Mouse (Mus musculus) ES-Bruce4 (cell line): ENCODE results near the gene Sugt1. TPM values are rescaled to one million over a fixed set of nuclear protein-coding genes. Genes with fewer than 3 reads are reported as not detected.

Experiments
- H3K27ac ChIP-seq: 2 replicates; pipeline ENCODE4 v1.5.1; 2012; ENCODE audit warnings: low read length, inconsistent platforms; ENCODE audit not compliant: insufficient read depth
- H3K27me3 ChIP-seq: 2 replicates; pipeline ENCODE4 v1.6.1; 2012; ENCODE audit warnings: mild to moderate bottlenecking, low read length, inconsistent platforms; ENCODE audit not compliant: control insufficient read depth, poor library complexity, insufficient read depth, severe bottlenecking
- H3K36me3 ChIP-seq: 2 replicates; pipeline ENCODE4 v1.6.1; 2012; ENCODE audit warnings: inconsistent platforms, mild to moderate bottlenecking, low read length, moderate library complexity; ENCODE audit not compliant: control insufficient read depth, poor library complexity, insufficient read depth, severe bottlenecking
- H3K4me1 ChIP-seq: one replicate; pipeline ENCODE4 v1.8.1; 2011; ENCODE audit warnings: low read length; ENCODE audit not compliant: control insufficient read depth, insufficient read depth
- H3K4me3 ChIP-seq: 2 replicates; pipeline ENCODE4 v1.5.1; 2011; ENCODE audit warnings: low read depth, mild to moderate bottlenecking, low read length
- H3K9ac ChIP-seq: 2 replicates; pipeline ENCODE4 v1.6.1; 2012; ENCODE audit warnings: low read depth, mild to moderate bottlenecking, inconsistent platforms; ENCODE audit not compliant: poor library complexity, severe bottlenecking
- H3K9me3 ChIP-seq: replicated peaks from 2 replicates; pipeline ENCODE4 v1.6.1; 2012; ENCODE audit warnings: mild to moderate bottlenecking, low read length, inconsistent platforms; ENCODE audit not compliant: control insufficient read depth, poor library complexity, insufficient read depth, severe bottlenecking
- CTCF ChIP-seq: IDR thresholded peaks from one replicate; pipeline ENCODE4 v1.8.1; 2011; ENCODE audit warnings: low read depth, low read length
- EP300 ChIP-seq: IDR thresholded peaks from 2 replicates; pipeline ENCODE4 v1.6.1; 2011; ENCODE audit warnings: low read depth, low read length; ENCODE audit not compliant: insufficient read depth
- POLR2A ChIP-seq: IDR thresholded peaks from one replicate; pipeline ENCODE4 v1.8.1; 2011; ENCODE audit warnings: low read length; ENCODE audit not compliant: insufficient read depth
- polyA plus RNA-seq: library from polyadenylated mRNA; stranded (reverse); fragments of >200 nt; gene quantifications from 2 replicates; pipeline ENCODE4 v1.2.4, GENCODE M21; 2011; ENCODE audit warnings: low read depth; ENCODE audit not compliant: missing spikeins, insufficient read depth, insufficient read length

The Sugt1 gene
- polyA plus RNA-seq, 1 experiment = 265 TPM

- H3K4me1 ChIP-seq = peaks cover 4% of the 10 kb centered on the region
- peak overlapping the region; percentile 83 for H3K9ac ChIP-seq
- no peaks in the 10 kb centered on the region for H3K9me3 ChIP-seq
- peak overlapping the region; percentile 82 for H3K27ac ChIP-seq
- peak overlapping the region; percentile 94 for H3K4me3 ChIP-seq
- TF ChIP-seq CTCF (no peak), EP300 (no peak), POLR2A (no peak)
- no peaks in the 10 kb centered on the region for H3K27me3 ChIP-seq
- H3K36me3 ChIP-seq = no peaks in the 10 kb centered on the region; the same call in 1 of the 2 replicates
These were observed 872 bp upstream of the Sugt1 start for GRCm38 (mm10) chr14:79586499-79587138.

DNA sequence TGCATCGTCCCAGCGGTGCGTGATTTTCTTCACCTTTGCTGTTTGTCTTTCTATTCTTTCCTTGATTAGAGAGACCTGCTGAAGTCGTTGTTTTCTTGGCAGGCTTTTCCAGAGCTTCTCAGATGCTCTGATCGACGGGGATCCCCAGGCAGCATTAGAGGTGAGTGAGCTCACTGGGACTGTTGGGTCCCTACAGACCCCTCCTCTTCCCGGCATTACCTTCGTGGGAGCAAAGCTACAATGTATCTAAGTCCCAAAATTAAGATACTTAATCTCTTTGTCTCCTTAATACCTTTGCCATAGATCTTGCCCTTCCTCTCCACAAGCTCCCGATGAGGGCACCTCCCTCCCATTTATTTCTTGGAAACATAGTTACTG, 350 bp downstream of the Sugt1 start:
- Histone ChIP-seq H3K36me3 (no peaks in the 10 kb centered on the region; the same call in 1 of the 2 replicates), H3K9ac (peak overlapping the region; percentile 75), H3K4me3 (peak overlapping the region; percentile 96), H3K27me3 (no peaks in the 10 kb centered on the region), H3K4me1 (peaks cover under 1% of the 10 kb centered on the region), H3K9me3 (no peaks in the 10 kb centered on the region), H3K27ac (peak overlapping the region; percentile 75)
- TF ChIP-seq POLR2A (no peak), CTCF (no peak)

DNA sequence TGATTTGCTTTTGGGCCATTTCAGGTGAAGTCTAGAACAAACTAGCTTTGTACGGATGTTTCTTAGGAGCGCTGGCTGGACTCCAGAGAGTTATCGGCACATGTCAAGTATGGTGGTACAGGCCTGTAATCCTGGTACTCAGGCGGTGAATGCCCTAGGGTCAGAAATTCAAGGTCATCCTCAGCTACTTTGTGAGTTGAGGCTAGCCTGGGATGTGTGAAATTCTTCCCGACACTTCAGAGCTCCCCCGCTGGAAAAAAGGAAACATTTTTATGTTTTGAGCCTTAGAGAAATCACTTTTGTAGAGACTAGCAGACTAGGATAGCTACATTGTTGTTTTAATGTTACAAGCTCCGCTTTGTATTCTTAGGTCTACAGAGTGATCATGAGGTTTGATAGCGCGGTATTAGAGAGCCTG, 1.1 kb downstream of the Sugt1 start:
- Histone ChIP-seq H3K9me3 (no peaks in the 10 kb centered on the region), H3K4me3 (peak overlapping the region; percentile 94), H3K27me3 (no peaks in the 10 kb centered on the region), H3K27ac (peak overlapping the region; percentile 46), H3K36me3 (peaks cover under 1% of the 10 kb centered on the region; the same call in 1 of the 2 replicates), H3K4me1 (no peaks in the 10 kb centered on the region), H3K9ac (peak overlapping the region; percentile 75)
- TF ChIP-seq POLR2A (no peak), CTCF (no peak), EP300 (no peak)

GRCm38 (mm10) chr14:79589401-79589800, 1.9 kb downstream of the Sugt1 start:
- Histone ChIP-seq H3K4me3 (no peak overlapping the region), H3K36me3 (peaks cover 4% of the 10 kb centered on the region; the same call in 1 of the 2 replicates), H3K9me3 (no peaks in the 10 kb centered on the region), H3K27ac (no peak overlapping the region), H3K9ac (peak overlapping the region; percentile 75), H3K4me1 (no peaks in the 10 kb centered on the region), H3K27me3 (no peaks in the 10 kb centered on the region)
- no peak for TF ChIP-seq POLR2A
- TF ChIP-seq CTCF = no peak
- no peak for TF ChIP-seq EP300

DNA sequence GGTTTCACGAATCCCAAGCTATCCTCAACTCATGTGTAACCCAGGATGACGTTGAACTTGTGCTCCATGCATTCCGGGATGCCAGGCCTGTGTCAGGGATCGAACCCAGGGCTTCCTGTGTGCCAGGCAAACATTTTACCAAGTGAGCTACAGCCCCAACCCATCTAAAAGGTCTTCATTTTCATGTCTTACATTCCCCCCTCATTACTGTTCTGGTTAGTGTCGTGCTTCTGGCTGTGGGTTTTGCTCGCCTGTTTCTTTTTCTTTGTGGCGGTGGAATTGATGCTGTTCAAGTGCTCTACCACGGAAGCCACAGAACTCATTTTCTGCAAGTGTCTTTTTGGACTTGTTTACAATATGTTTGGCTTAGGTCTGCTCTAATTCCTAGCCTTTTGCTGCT, 3.4 kb downstream of the Sugt1 start:
- TF ChIP-seq POLR2A = no peak
- TF ChIP-seq EP300 = no peak
- TF ChIP-seq CTCF = no peak
- Histone ChIP-seq H3K9ac (no peak overlapping the region), H3K9me3 (no peaks in the 10 kb centered on the region), H3K4me1 (no peaks in the 10 kb centered on the region), H3K27ac (no peak overlapping the region), H3K27me3 (no peaks in the 10 kb centered on the region), H3K36me3 (peaks cover 11% of the 10 kb centered on the region), H3K4me3 (no peak overlapping the region)

- Histone ChIP-seq H3K27me3 (no peaks in the 10 kb centered on the region), H3K27ac (no peak overlapping the region), H3K4me1 (no peaks in the 10 kb centered on the region), H3K36me3 (peaks cover 16% of the 10 kb centered on the region), H3K9me3 (no peaks in the 10 kb centered on the region), H3K4me3 (no peak overlapping the region), H3K9ac (no peak overlapping the region)
- TF ChIP-seq EP300 (no peak), POLR2A (no peak), CTCF (no peak)
These were observed 4.1 kb downstream of the Sugt1 start for GRCm38 (mm10) chr14:79591611-79592010.
